In the genomic region with DNA sequence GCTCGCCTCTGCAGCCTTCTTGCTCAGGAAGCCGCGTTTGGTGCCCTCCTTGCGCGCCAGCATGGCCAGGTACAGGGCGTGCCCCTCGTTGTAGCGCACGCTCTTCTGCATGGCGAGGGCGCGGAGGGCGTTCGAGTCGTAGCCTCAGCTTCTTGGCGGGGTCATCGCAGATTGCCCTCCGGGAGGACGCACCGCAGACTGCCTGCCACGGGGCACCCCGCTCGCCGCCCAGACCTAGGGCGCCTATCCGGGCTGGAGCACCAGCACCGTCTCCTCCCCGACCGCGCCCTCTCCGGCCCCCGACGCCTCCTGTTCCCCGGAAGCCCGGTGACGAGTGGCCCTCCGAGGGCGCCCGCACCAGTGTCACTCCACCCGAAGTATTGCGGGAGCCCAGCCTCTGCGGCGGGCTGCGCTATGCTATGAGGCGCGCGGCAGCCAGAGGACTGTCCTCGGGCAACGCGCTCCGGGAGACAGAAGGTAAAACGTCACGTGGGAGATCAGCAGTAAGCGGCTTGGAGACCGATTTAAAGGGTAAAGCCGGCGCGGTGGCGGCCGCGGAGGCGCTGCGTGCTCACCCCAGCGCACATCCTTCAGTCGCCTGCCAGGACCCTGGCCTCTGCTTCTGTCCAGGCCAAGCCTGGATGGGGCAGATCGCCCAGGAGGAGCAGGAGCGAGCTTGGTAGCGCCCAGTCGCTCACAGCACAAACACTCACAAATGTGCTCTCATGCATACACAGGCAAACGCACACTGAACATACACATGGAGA, we compare ENCODE assay signal across 8 mouse cellular contexts. TPM values are rescaled to one million over a fixed set of nuclear protein-coding genes. Genes with fewer than 3 reads are reported as not detected.
DNase-seq lines count a peak whose midpoint lies in the region; ATAC-seq lines count a peak whose summit lies in the region.

TSS of gene Rasgrf2 (minus strand) at position 273 of the 767 bp plus-strand sequence.

- peaks cover 51% of the 10 kb centered on the region for H3K27me3 ChIP-seq in limb, embryonic 10.5 days (ENCODE audit: low read depth, poor library complexity, severe bottlenecking)
- H3K27me3 ChIP-seq in midbrain, embryonic 15.5 days (replicated peaks), result no peaks in the 10 kb centered on the region

- peak within 1 kb of the TSS; percentile 57 for H3K9ac ChIP-seq in midbrain, embryonic 15.5 days

- no peaks in the 10 kb centered on the region for H3K36me3 ChIP-seq in limb, embryonic 10.5 days
- no peaks in the 10 kb centered on the region for H3K36me3 ChIP-seq in midbrain, embryonic 15.5 days (replicated peaks)

- no peaks in the 10 kb centered on the region for H3K9me3 ChIP-seq in limb, embryonic 10.5 days (replicated peaks)
- H3K9me3 ChIP-seq in midbrain, embryonic 15.5 days, result no peaks in the 10 kb centered on the region

- ATAC-seq in granulocyte monocyte progenitor cell, adult 5-6 weeks (replicated peaks; ENCODE audit: poor library complexity, severe bottlenecking), result peak; percentile 75
- ATAC-seq in midbrain, embryonic 15.5 days (replicated peaks), result peak; percentile 93

- H3K4me3 ChIP-seq in limb, embryonic 10.5 days, result peak within 1 kb of the TSS; percentile 62
- H3K4me3 ChIP-seq in midbrain, embryonic 15.5 days, result peak within 1 kb of the TSS; percentile 50

- no peak within 1 kb of the TSS for H3K27ac ChIP-seq in limb, embryonic 10.5 days
- peak within 1 kb of the TSS; percentile 45 for H3K27ac ChIP-seq in midbrain, embryonic 15.5 days

- WGBS in limb, embryonic 10.5 days, result 2% methylated on average over 70 of the region's 70 CpGs
- WGBS in midbrain, embryonic 15.5 days, result 1% methylated on average over 69 of the region's 70 CpGs

- peaks cover 12% of the 10 kb centered on the region for H3K4me1 ChIP-seq in limb, embryonic 10.5 days
- peaks cover 4% of the 10 kb centered on the region; the same call in 1 of the 2 replicates for H3K4me1 ChIP-seq in midbrain, embryonic 15.5 days

- peak within 1 kb of the TSS; percentile 68 for H3K4me2 ChIP-seq in midbrain, embryonic 15.5 days

- DNase-seq in cerebellum, postnatal 10 days, result peak; percentile 39 to 44
- DNase-seq in cerebellum, adult 8-10 months, result no peak
- DNase-seq in embryo, embryonic 10 days (ENCODE audit: low spot score), result peak; percentile 59
- DNase-seq in kidney, adult 18-20 months, result peak; percentile 46
- DNase-seq in limb, embryonic 10.5 days (ENCODE audit: low spot score), result peak; percentile 63
- peak; percentile 6 for DNase-seq in urinary bladder, postnatal 14 days (ENCODE audit: low spot score)

RNA-seq across cellular contexts. Expression of gene Rasgrf2, which starts in this region (rescaled TPM):
- 1.1 and 1.7 TPM in 2 replicates for total RNA-seq in granulocyte monocyte progenitor cell, adult 5-6 weeks (2014; fragmentation: Nextera tagmentation)
- total RNA-seq in granulocyte monocyte progenitor cell, adult 5-6 weeks (2017), result 0.26 and 0.73 TPM in 2 replicates
- polyA plus RNA-seq in limb, embryonic 10.5 days (2016; fragmentation: Nextera tagmentation; extraction: Ambion mirVana), result 0.13 TPM in 1 of 2 replicates, not detected in the other
- polyA plus RNA-seq in midbrain, embryonic 15.5 days (2015; fragmentation: Nextera tagmentation; extraction: Ambion mirVana), result 8.4 and 8.8 TPM in 2 replicates

Comparison
In these comparisons a context has a peak if more than half of its experiments do, and no peak if none do; other contexts are left out.
1. Peak in DNase-seq and H3K4me3 ChIP-seq in limb, embryonic 10.5 days; RNA of the gene not detected or under 1 TPM.